17 mouse cellular contexts compared by ENCODE assay signal in genomic region chr17:73300147-73300880, GRCm38 (mm10).
DNase-seq lines count a peak whose midpoint lies in the region; ATAC-seq and TF ChIP-seq lines count a peak whose summit lies in the region.
"Had no signal": no experiment of that assay in that cellular context is flagged by ENCODE, and none has a peak within 500 bp of the region (broad histone marks: within the 10 kb centered on the region; RNA-seq: fewer than 3 reads in every experiment).

No protein-coding gene starts in this region.

- no peak for TF ChIP-seq CTCF in stomach, postnatal 0 days (IDR thresholded peaks at IDR 0.05; ENCODE audit: low read depth)
- TF ChIP-seq CTCF in thymus, adult 2 months (IDR thresholded peaks at IDR 0.05; ENCODE audit: borderline replicate concordance, control insufficient read depth, extremely low read depth, insufficient read depth, low read length, poor library complexity): no peak

- H3K9ac ChIP-seq in heart, embryonic 12.5 days: no peak overlapping the region
- H3K9ac ChIP-seq in stomach, embryonic 15.5 days: no peak overlapping the region
- H3K9ac ChIP-seq in stomach, postnatal 0 days (ENCODE audit: low read length): no peak overlapping the region
- H3K9ac ChIP-seq: forebrain, postnatal 0 days; liver, postnatal 0 days had no signal

- ATAC-seq in heart, embryonic 12.5 days (ENCODE audit: insufficient number of reproducible peaks, low FRiP score): no peak
- peak; percentile 24; the same call in 1 of the 2 replicates for ATAC-seq in stomach, embryonic 15.5 days (ENCODE audit: insufficient read depth, low FRiP score, low read depth)
- ATAC-seq in stomach, postnatal 0 days (ENCODE audit: low FRiP score, low TSS enrichment): no peak; the same call in 1 of the 2 replicates
- ATAC-seq: hindbrain, embryonic 16.5 days; liver, postnatal 0 days had no signal

- peaks cover 15% of the 10 kb centered on the region for H3K27me3 ChIP-seq in heart, embryonic 12.5 days (replicated peaks)
- peaks cover 14% of the 10 kb centered on the region; the same call in 1 of the 2 replicates for H3K27me3 ChIP-seq in stomach, embryonic 15.5 days (replicated peaks)
- no peaks in the 10 kb centered on the region; the same call in 1 of the 2 replicates for H3K27me3 ChIP-seq in stomach, postnatal 0 days (ENCODE audit: control insufficient read depth, insufficient read depth, low read length)
- no peaks in the 10 kb centered on the region for H3K27me3 ChIP-seq in thymus, adult 2 months (ENCODE audit: control insufficient read depth, insufficient read depth, low read length)
- H3K27me3 ChIP-seq: CH12.LX had no signal

- no peak for TF ChIP-seq EP300 in stomach, postnatal 0 days (optimal IDR thresholded peaks at IDR 0.05)

- H3K36me3 ChIP-seq in heart, embryonic 12.5 days: no peaks in the 10 kb centered on the region
- no peaks in the 10 kb centered on the region for H3K36me3 ChIP-seq in stomach, embryonic 15.5 days
- H3K36me3 ChIP-seq in stomach, postnatal 0 days (ENCODE audit: control insufficient read depth, insufficient read depth, low read length): no peaks in the 10 kb centered on the region
- no peaks in the 10 kb centered on the region for H3K36me3 ChIP-seq in thymus, adult 2 months (ENCODE audit: control insufficient read depth, insufficient read depth, low read length)
- H3K36me3 ChIP-seq: forebrain, embryonic 10.5 days; midbrain, embryonic 10.5 days had no signal

- H3K9me3 ChIP-seq in heart, embryonic 12.5 days (replicated peaks): no peaks in the 10 kb centered on the region
- no peaks in the 10 kb centered on the region for H3K9me3 ChIP-seq in stomach, embryonic 15.5 days
- H3K9me3 ChIP-seq in stomach, postnatal 0 days (ENCODE audit: control insufficient read depth, low read length): no peaks in the 10 kb centered on the region
- H3K9me3 ChIP-seq: forebrain, embryonic 10.5 days; midbrain, embryonic 10.5 days had no signal

- no peak overlapping the region for H3K4me3 ChIP-seq in heart, embryonic 12.5 days
- no peak overlapping the region for H3K4me3 ChIP-seq in stomach, embryonic 15.5 days (replicated peaks)
- H3K4me3 ChIP-seq in stomach, postnatal 0 days (ENCODE audit: low read depth, low read length): no peak overlapping the region
- no peak overlapping the region for H3K4me3 ChIP-seq in thymus, adult 2 months (ENCODE audit: control insufficient read depth, insufficient read depth, low read length)
- H3K4me3 ChIP-seq: forebrain, embryonic 10.5 days; midbrain, embryonic 10.5 days had no signal

- no peak overlapping the region for H3K27ac ChIP-seq in heart, embryonic 12.5 days (ENCODE audit: poor library complexity, severe bottlenecking)
- H3K27ac ChIP-seq in stomach, embryonic 15.5 days: no peak overlapping the region
- H3K27ac ChIP-seq in stomach, postnatal 0 days (replicated peaks): no peak overlapping the region
- no peak overlapping the region for H3K27ac ChIP-seq in thymus, adult 2 months (ENCODE audit: control insufficient read depth, insufficient read depth, low read length)
- H3K27ac ChIP-seq: forebrain, embryonic 10.5 days; midbrain, embryonic 10.5 days had no signal

- WGBS in heart, embryonic 12.5 days: 62% methylated on average over 7 of the region's 7 CpGs
- 59% methylated on average over 7 of the region's 7 CpGs for WGBS in stomach, embryonic 15.5 days
- WGBS in stomach, postnatal 0 days: 46% methylated on average over 7 of the region's 7 CpGs
- 38% methylated on average over 7 of the region's 7 CpGs for WGBS in thymus, adult 2 months

- no peak for TF ChIP-seq POLR2A in thymus, adult 2 months (IDR thresholded peaks at IDR 0.05; ENCODE audit: control insufficient read depth, extremely low read depth, insufficient read depth, low read length, poor library complexity)

- H3K4me1 ChIP-seq in heart, embryonic 12.5 days (replicated peaks): peaks cover 8% of the 10 kb centered on the region
- 0 out of 2 replicates have a peak, but pooled peaks cover 3% of the 10 kb centered on the region for H3K4me1 ChIP-seq in stomach, embryonic 15.5 days
- no peaks in the 10 kb centered on the region; the same call in 1 of the 2 replicates for H3K4me1 ChIP-seq in stomach, postnatal 0 days (replicated peaks; ENCODE audit: control insufficient read depth, insufficient read depth)
- H3K4me1 ChIP-seq in thymus, adult 2 months (replicated peaks; ENCODE audit: control insufficient read depth, insufficient read depth, low read length): peaks cover 20% of the 10 kb centered on the region

- H3K4me2 ChIP-seq in heart, embryonic 12.5 days: no peak overlapping the region
- H3K4me2 ChIP-seq in stomach, embryonic 15.5 days: no peak overlapping the region
- no peak overlapping the region for H3K4me2 ChIP-seq in stomach, postnatal 0 days (replicated peaks; ENCODE audit: low read depth)

- peak; percentile 87 for DNase-seq in heart, adult 11 months
- peak; percentile 32 for DNase-seq in kidney, postnatal 10 days
- no peak for DNase-seq in kidney, adult 8-10 months
- no peak for DNase-seq in stomach, postnatal 0 days (ENCODE audit: low spot score)
- DNase-seq in adrenal gland, postnatal 25 days: no peak
- DNase-seq in thymus, adult 2 months: no peak
- DNase-seq: embryo, embryonic 11 days; forebrain, postnatal 0 days; gastrocnemius, postnatal 36 days; liver, postnatal 0 days; right cerebral cortex, postnatal 25 days had no signal

Comparison
In these comparisons a context has a peak if more than half of its experiments do, and no peak if none do; other contexts are left out.
1. DNase-seq: peak in heart, adult 11 months (single experiment) and kidney, postnatal 10 days (single experiment); none in kidney, adult 8-10 months (0 of 2), stomach, postnatal 0 days (single experiment), adrenal gland, postnatal 25 days (single experiment) and thymus, adult 2 months (single experiment).